Mouse (Mus musculus) cerebral cortex, adult 2 months (tissue): ENCODE data around the gene Doc2a.

Experiments used
- WGBS: fragments of 180-500 bp; shearing (Covaris S2); methylation state at CpG from one replicate; pipeline ENCODE4 v1.1.7; 2018; 5-methylcytosine and 5-hydroxymethylcytosine counted together

Gene Doc2a

GRCm38 (mm10) chr7:126847116-126847420 lies at the start of gene Doc2a:
Doc2a (plus strand) TSS chr7:126847416.
- 42% methylated on average over 4 of the region's 4 CpGs for WGBS

GRCm38 (mm10) chr7:126798127-126799049 lies 48.8 kb upstream of the Doc2a start:
- WGBS: 1% methylated on average over 40 of the region's 40 CpGs

DNA sequence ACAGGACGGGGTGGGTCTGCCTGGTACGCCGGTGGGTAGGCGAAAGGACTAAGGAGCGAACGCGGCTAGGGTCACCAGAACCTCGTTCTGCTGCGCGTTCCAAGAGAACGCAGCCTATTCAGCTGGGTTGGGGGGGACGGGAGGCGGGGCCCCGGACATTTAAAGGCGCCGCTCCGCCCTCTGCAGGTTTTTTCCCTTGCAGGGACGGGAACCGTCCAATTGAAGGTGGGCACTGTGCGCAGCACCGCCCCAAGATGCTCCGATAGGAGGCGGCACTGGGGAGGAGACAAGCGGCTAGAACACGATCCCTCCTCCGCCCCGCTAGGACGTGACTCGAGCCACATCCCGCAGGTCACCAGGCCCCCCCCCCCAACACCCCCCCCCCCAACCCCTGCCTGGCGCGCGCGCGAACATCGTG lies 48.2 kb upstream of the Doc2a start:
- 1% methylated on average over 30 of the region's 36 CpGs for whole genome bisulfite sequencing

DNA sequence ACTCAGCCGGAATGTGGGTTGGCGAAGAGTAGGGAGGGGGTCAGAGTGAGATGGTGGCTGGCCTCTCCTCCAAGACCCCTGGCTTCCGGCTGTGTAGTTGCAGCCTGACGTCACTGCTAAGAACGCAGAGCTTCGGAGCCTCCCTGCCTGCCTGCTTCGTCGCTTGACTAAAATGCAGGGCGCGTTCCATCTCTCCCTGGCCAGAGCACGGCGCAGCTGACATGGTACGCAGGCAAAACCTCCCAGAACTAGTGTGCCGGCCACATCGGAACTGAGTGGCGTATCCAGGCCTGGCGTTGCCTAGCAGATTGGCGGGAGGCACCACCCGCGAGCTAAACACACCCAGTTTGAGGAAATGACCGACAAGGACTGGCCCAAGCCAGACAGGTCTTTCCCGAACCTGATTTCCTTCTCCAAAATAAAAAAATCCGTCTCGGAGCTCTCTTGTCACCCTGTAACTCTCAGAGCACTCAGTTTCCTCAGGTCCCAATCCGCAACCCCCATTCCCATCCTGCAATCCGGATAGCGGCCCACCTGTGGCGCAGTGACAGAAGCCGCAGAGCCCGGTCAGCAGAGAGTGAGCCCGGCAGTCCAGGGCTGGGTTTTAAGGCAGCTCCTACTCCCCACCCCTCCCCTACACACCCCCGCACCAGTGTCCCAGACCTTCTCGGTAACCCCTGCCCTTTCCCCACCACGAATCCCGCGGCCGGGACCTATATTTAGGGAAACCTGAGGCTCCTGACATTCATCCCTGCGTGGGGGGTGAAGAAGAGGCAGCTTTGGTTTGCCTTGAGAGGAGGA lies 47.5 kb upstream of the Doc2a start:
- 1% methylated on average over 36 of the region's 38 CpGs for WGBS

DNA sequence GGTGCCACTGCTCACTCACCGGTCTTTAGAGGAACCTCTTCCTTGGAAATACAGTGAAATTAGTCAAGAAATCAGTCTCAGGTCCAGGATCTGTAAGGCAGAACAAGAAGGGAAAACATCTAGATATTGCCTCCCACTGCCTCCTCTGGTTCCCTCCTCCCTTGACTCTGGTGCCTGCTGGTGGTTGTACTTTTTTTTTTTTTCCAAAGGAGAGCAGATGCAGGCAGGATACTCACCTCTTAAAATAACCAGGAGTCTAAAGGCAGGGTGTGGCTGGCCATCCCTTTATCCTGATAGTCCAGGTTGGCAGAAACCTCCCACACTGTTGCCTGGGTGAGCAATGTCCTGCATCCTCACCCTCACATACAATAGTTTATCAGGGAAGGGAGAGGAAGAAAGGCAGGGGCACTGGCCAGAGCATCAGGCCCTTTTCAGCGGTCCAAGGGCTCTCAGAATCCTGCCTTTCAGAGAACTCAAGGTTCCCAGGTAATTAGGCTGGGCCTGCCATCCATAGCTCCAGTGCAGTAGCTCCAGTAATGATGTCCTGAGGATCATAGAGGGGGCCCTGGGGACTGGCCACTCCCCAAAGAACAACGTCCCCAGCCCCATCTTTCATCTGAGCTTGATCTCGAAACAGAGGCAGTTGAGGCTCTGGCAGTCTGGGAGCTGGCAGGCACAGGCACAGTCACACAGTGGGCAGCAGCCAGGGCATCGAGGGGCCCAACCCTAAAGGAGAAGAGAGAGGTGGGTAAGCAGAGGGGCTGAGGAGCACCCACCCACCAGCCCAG lies 46.8 kb upstream of the Doc2a start:
- 47% methylated on average over 5 of the region's 5 CpGs for WGBS

DNA sequence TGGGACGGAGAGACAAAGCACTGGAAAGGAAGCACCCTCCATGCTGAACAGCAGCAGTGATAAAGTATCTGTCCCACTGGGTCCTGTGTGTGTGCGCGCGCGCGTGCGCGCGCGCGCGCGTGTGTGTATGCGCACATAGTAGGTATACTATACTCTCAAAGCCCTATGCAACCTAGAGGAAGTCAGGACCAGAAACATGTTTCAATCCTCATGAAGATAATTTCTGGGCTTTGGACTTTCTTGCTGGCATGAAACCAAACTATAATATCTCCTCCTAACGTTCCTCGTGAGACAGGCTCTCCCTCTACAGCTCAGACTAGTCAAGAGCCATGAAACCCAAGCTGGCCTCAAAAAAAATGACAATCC lies 46.2 kb upstream of the Doc2a start:
- WGBS: 89% methylated on average over 16 of the region's 16 CpGs

DNA sequence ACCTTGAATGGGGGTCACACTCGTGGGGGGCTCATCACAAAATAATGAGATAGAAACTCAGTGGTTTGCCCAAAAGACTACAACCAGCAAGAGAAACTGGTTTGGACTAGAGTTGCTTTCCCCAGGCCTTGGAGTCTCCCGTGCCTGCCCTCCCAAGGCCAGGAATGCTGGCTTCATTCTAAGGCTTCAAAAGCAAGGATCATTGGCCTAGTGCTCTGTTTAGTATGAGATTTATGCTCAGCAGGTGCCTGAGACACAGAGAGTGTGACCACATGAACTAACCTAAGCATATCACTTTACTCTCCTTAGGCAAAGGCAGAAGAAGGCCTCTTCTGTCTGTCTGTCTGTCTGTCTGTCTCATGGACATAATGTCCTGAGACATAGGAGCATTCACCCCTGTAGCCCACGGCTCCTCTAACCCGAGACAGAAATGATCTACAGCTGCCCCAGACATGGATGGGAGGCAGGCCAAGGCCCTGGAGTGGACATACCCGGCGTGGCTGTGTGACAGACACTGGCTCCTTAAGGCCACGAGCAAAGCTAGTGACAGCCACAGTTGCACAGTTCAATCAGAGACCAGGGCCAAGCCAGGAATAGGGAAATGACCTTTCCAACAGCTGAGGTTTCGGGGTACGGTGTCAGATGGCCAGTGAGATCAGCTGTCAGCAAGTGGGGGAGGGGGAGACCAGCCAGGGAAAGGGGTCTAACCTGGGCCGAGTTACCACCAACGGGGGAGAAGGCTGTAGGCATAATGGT lies 44.9 kb upstream of the Doc2a start:
- WGBS: 88% methylated on average over 11 of the region's 11 CpGs

- WGBS: 94% methylated on average over 6 of the region's 6 CpGs
These were observed 44.0 kb upstream of the Doc2a start for GRCm38 (mm10) chr7:126803181-126803580.

- WGBS: 72% methylated on average over 6 of the region's 6 CpGs
These were observed 40.3 kb upstream of the Doc2a start for GRCm38 (mm10) chr7:126806956-126807355.

DNA sequence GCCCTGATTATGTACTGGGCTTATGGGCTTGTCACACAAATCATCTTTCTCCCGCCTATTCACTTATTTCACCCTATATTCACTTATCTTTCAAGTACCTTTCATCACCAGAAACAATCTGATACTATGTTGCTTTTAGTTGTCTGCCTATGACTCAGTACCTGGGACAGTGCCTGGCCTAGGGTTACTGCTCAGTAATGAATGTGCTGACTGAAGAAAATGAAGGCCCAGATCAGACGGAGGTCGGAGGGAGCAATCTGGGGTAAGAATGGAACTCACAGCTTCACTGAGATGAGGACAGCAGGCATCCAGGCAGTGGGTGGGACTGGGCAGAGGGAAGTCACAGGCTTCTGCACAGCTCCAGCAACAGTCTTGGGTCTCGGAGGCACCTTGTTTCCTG lies 39.8 kb upstream of the Doc2a start:
- WGBS: 74% methylated on average over 4 of the region's 4 CpGs

DNA sequence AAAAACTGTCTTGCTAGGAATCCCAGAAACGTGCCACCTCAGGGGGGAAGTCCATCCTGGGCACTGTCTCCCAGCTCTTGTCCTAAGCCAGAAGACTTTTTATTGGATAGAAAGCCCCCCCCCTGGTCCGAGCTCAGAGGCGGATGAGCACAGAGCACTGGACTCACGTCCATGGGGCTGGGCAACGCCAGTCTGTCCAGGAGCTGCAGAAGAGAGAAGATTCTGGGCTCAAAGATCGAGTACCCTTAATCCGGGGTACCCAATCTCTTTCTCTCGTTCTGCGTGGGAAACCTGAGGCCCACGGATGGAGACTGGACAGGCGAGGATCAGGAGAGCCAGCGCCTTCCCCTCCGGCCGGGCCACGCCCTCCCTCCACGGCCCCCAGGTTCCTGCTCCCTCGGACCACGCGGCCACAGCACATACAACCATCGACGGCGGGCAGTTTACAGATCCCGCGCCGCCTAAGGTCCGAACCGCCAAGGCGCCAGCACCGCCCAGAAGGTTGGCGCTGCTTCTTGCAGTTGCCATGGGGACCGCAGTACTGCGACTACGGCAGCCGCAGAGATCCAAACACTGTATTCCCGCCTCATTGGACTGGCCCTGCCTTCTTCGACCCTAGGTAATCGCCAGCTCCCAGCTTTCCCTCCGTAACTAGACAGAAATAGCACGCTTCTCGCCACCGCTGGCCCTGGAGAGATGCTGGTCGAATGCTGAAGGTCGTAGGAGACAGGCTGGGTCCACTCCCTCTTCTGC lies 38.3 kb upstream of the Doc2a start:
- under 1% methylated on average over 43 of the region's 43 CpGs for WGBS

- WGBS: 62% methylated on average over 5 of the region's 5 CpGs
These were observed 37.4 kb upstream of the Doc2a start for GRCm38 (mm10) chr7:126809723-126810369.

GRCm38 (mm10) chr7:126815726-126816222 lies 31.4 kb upstream of the Doc2a start:
- WGBS: 67% methylated on average over 8 of the region's 8 CpGs

- 83% methylated on average over 8 of the region's 8 CpGs for WGBS
These were observed 30.7 kb upstream of the Doc2a start for GRCm38 (mm10) chr7:126816494-126816893.

DNA sequence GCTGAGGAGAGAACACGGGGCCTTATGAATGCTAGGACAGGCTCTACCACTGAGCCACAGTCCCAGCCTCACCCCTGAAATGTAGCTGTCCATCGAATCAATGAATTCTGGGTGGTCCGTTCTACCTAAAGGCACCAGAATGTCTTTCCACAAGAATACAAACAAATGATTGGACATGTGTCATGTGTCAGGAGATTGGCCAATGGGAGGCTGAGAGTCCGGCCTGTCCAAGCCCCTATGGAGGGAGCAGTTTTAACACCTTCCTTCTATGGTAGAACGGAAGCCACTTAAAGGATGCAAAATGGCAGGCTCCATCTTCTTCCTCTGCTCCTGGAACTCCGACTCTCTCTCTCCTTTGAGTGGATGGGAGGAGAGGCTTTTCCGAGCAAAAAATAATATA lies 29.6 kb upstream of the Doc2a start:
- WGBS: 87% methylated on average over 7 of the region's 7 CpGs

- 35% methylated on average over 1 of the region's 1 CpGs for WGBS
These were observed 28.4 kb upstream of the Doc2a start for GRCm38 (mm10) chr7:126818818-126819217.

DNA sequence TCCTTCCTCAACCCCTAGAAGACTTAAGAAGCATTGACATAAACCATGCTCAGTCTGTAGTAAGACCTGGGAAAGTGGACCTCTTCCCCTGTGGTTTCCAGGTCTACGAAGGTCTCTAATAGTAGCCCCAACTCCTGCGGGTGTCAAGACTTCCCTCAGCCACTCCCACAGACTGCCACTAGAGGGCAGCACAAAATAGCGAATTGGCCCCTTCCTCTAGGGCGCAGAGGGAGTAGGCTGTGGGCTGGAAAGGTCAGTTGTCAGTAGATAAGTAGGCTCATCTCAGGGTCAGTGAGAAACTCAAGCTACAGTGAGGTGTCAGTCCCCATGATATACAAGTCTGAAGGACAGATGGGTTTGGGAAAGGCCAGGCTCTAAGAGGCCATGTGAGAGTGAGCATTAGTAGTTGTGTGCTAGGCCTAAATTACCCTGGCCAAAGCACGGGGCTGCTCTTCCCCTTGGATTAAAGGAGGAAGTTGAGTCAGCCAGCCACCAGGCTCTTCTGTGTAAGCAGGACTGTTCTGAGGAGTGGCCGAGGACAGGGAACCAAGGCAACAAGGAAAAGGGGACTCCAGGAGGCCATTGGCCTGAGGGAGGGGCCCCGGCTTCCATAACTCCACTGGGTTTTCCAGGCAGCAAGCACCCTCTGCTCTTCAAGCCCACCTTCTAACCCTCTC lies 25.2 kb upstream of the Doc2a start:
- WGBS: 23% methylated on average over 7 of the region's 7 CpGs

DNA sequence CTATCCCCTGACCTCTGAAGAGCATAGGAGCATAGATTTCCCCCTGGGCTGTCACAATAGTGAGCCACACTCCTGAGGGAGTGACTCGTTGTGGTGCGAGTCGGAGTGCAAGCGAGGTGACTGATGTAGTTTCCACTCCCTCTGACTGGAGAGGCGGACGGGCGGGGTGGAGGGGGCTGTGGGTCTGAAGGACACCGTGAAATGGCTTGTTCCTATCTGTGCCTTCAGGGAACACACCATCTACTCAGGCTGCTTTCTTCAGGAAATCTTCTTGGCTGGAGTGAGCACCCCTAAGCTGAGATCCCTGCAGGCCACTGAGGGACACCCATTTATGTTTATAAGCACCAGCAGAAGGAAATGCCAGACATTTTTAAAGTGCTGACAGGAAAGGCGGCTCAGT lies 24.5 kb upstream of the Doc2a start:
- WGBS: 26% methylated on average over 9 of the region's 9 CpGs

DNA sequence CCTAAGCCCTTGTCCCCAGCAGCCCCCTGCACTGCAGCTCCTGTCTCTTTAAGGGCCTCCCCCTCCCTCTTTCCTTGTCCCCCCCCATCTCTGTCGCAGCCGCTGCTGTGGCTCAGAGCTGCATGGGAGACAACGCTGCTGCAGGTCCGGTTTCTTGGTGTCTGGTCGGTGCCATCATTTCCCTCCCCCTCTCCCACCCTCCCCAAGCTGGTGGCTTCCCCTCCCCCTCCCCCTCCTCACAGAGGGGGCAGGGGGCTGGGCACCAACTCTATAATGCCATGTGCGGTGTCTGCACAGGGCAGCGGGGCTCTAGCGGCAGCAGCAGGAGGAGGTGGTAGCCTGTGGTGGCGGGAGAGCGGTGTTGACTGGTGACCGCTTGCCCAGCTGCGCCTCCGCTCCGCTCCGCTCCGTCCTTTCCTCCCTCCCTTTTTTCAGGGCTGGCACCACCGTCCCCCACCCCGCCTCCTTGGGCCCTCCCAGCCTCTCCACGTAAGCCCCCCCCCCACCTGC lies 24.0 kb upstream of the Doc2a start:
- WGBS: 1% methylated on average over 11 of the region's 19 CpGs
